Mouse (Mus musculus): ENCODE results near the gene Tsga10. TPM values are rescaled to one million over a fixed set of nuclear protein-coding genes. Genes with fewer than 3 reads are reported as not detected.
"Not testable (repeated sequence)": the region's sequence is repeated elsewhere in the genome, so short reads cannot be mapped to it uniquely, and the experiment has no call there.

Tsga10 gene
- total RNA-seq, 1 experiment from 2014 or later, result 6.0 TPM

DNA sequence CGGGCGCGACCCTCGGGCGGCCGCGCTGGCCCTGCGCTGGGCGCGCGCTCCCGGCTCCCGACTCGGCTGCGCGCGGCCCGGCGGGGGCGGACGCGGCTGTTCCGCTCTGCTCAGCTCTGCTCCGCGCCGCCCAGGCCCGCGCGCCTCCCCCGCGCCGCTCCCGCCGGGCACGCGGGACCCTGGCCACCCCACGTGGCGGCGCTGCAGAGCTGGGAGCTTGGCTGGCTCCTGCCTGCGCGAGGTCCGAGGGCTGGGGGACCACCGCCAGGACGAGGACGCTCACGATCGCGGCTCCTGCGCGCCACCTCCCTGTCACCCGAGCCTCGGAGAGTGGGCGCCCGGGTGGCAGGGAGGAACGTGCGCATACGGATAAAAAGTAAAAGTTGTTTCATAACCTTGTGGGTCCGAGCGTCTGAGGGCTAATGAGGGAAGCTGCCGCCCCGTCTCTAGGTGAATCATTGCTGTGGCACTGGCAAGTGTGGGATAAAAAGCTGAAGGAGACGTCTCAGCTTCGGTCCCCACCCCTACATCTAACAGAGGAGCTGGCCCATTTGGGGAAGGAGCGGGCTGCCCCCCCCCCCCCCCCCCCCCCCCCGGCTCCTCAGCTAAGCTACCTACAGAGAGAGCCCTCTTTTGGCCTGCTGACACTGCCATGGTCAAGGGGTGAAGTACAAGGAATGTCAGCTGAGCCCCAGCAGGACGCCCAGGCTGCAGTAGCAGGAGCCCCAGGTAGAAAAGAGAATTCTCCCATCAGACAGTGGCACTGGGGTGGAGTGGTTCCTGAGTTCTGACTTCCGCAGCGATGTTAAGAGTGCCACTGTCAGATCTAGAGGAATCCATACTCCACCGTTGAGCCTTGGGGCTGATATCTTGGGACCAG is 146.2 kb downstream of the Tsga10 start, which contains the start of gene 2010300C02Rik:
TSS of gene 2010300C02Rik (minus strand) at position 325 of the 880 bp plus-strand sequence.
- DNase-seq, result peak; percentile 69

DNA sequence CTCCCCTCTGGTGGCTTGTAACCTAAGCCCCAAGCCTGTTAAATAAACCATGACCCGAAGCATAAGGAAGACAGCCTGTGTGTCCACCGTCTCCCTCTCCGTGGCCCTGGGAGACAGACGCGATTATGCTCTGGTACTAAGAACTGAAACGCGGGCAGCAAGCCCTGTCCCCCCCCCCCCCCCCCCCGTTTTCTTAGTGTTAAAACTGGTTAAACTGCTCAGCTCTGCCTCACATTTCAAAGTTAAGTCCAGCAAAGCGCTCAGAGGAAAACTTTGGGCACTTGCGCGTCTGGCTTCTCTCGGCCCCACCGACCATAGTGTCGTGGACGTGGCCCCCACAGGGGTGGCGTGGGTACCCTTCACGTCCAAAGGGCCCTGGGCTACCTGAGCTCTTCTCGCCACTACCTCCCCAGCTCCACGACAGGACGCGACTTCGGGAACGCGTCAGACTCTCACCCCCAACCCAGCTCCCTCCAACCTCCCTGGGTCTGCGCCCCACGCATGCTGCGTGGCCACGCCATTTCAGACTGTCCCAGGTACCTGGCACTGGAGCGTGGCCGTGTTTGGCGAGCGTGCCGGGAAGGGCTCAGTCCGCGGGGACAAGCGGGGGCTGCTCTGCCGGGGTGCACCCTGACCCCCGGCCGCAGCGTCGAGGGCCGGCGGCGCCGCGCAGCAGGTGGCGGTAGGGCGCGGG is 147.1 kb downstream of the Tsga10 start:
- DNase-seq, result no peak

DNA sequence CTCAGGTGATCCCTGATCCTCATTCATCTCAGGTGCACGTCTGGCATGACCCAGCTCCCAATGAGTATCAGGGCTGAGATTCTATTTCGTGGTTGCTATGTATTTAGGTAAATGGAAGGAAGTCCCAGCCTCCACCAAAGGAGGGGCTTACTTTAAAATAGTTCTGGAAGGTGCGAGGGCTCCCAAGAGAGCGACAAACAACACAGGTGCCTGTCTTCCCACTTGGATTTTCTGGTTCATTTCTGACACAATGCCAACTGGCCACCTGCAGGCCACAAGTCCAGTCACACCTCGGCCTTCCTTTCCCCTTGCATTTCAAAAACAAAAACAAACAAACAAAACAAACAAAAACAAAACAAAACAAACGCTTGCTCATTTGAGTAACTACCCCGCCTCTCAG is 147.7 kb downstream of the Tsga10 start:
- no peak for DNase-seq

DNA sequence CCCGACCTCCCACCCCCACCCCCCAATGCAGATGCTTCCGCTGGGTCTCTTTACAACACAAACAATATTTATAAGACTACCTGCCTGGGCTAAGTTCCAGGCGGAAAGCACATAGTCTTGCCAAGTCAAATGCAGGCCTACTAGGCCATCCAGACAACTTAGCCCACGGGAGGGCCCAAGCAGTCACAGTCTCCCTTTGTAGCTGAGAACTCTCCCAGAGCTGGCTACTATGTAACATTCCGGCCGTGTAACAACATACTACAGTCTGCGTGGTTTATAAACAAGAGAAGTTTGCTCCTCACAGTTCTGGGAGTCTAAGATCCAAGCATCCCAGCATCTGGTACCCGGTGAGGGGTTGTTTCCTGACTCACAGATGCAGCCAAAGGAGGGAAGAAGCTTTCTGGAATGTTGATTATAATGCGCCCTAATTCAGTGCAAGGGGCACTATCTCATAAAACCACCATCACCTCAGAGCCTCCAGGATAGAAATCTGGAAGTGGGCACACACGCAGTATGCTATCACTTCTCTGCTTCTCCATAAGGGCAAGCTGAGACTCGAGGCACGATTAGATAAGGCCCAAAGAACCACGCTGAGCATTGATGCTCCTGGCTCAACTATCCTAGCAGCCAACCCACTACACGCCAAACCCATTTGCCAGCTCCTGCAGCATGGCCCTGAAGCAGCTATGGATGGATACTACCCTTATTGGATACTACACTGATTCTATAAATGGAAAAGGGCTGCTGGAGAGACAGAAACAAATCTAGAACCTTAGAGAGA is 148.6 kb downstream of the Tsga10 start:
- no peak for DNase-seq

DNA sequence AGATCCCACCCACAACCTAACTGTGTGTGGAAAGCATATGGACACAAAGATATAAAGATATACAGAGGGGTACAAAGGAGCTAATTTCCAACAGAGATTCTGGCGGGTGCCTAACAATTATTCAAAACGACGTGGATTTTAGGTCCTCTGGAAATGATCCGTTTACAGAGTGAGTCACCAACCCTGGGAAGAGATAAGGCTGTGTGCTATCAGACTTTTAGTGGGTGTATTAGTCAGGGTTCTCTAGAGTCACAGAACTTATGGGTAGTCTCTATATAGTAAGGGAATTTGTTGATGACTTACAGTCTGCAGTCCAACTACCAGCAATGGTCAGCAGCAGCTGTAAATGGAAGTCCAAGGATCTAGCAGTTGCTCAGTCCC is 153.9 kb downstream of the Tsga10 start:
- DNase-seq, result not testable (repeated sequence)

DNA sequence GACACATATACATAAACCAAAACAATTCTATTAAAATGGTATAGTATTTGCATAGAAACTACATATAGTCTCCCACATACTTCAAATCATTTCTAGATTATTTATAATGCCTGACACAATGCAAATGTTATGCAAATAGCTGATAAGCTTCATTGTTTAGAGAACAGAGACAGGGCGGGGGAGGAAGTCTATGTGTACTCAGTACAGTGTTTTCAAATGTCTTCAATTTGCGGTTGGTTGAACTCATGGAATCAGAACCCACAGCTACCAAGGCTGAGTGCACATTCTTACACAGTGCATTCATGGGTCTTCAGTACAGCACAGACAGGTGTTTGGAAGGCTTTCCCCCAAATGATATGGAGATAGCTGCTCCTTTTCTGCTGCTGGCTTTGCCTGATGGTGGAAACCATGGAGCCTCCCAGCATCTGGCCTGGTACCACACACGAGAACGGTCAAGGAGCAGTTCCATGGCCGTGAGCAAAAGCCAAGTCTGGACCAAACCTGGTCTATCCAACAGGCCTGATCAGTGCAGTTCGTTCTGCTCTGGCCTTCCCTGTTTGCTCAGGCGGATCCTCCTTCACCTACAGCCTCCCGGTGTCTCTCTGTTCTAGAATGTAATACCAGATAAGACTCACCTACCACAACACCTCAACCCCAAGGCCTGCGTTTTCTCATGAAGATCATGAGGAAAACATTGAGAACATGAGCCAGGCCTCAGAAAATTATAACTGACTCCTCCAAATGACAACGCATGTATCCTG is 154.5 kb downstream of the Tsga10 start:
- no peak for DNase-seq

DNA sequence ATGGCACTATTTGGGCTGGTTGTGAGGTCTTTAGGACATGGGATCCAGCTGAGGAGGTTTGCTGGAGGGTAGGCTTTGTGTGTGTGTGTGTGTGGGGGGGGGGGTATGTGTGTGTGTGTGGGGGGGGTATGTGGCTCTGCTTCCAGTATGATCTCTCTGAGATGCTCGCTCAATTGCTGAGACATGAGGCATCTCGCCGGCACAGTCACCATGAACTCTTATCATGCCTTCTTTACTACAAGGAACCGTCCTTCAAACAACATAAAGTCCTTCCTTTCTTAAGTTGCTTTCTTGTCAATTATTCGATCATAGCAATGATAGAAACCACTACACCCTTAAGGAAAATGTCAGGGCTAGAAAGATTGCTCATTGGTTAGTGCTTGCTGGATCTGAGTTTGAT is 155.1 kb downstream of the Tsga10 start:
- no peak for DNase-seq

DNA sequence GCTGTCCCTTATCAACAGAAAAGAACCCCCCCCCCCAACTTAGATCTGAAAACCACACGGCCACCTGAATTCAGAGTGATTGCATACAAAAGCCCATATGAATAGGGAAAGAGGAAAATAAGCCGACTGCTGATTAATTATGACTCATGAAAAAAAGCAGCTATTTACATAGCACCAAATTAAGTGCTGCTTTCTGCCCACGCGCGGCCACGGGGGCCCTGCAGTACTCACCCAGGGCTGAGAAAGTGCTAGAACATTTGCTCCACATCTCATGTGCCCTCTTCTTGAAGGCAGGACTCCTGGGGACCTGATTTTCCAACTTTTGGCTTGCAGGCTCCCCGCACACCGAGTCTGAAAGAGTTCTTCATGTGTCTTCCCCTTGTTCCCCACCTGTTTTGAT is 156.5 kb downstream of the Tsga10 start:
- no peak for DNase-seq

DNA sequence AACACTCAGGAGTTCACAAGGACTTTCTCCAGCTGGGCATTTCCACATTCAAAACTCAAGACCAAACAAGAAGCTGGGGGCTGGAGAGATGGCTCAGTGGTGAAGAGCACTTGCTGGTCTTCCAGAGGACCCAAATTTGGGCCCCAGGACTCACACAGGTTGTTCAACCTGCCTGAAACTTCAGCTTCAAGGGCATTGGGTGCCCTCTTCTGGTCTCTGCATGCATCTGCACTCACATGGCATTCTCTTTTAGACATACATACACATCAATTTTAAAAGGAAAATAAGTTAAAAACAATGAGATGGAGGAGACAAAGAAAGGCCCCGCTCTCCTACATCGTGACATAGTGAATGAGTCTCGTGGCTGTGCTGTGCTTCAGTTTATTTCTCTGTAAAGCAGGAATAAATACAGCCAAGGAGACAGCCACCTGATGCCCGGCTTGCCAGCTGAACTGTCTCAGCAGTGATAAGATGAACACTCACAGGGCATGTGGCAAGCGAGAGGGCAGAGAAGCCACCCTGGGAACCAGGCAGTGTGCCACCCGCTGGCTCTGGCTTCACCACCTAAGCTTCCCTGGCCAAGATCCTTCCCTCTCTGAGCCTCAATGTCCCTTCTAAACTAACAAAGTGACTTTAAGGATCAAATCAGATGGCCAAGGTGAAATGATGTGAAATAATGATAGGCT is 157.8 kb downstream of the Tsga10 start:
- DNase-seq, result no peak

Other genes with a start within 250 kb of the Tsga10 start
- 2.6 and 2.7 TPM in 2 replicates for gene 2010300C02Rik, start 146.3 kb downstream of the Tsga10 start, total RNA-seq (2021)
- gene Lipt1, start 5.3 kb upstream of the Tsga10 start, total RNA-seq (2021), result 10.3 and 17.2 TPM in 2 replicates
- 16.1 and 18.3 TPM in 2 replicates for gene Mitd1, start 24.0 kb upstream of the Tsga10 start, total RNA-seq (2021)
- gene Mrpl30, start 24.0 kb upstream of the Tsga10 start, total RNA-seq (2021), result 181 and 191 TPM in 2 replicates
- not detected in 2 replicates for gene Lyg2, start 50.1 kb upstream of the Tsga10 start, total RNA-seq (2021)
- not detected in 2 replicates for gene Lyg1, start 91.3 kb upstream of the Tsga10 start, total RNA-seq (2021)
- 59.9 and 86.4 TPM in 2 replicates for gene Txndc9, start 131.5 kb upstream of the Tsga10 start, total RNA-seq (2021)
- 50.8 and 50.9 TPM in 2 replicates for gene Eif5b, start 131.6 kb upstream of the Tsga10 start, total RNA-seq (2021)

Data from adrenal gland, postnatal 25 days (tissue).